Mouse (Mus musculus): ENCODE data around the gene Ptprb. TPM values are rescaled to one million over a fixed set of nuclear protein-coding genes. Genes with fewer than 3 reads are reported as not detected.

Ptprb gene
- polyA plus RNA-seq, 2 experiments: 2.3 to 3.4 TPM

DNA sequence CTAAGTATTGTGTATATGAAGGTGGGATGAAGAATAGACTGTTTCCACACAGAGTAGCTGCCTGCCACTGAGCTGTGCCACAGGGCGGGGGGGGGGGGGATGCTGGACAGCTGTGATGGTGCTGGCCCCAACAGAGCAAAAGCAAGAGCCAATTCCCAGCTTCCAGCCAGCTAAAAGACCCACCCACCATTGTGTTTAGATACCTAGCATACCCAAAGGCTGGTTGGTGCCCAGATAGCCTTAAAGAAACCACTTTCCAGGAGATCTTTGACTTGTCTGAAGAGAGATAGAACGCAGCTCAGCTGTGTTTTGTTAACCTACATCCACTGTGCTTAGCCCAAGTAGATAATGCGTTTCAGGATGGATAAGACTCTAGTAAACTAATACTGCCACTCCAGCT lies 3.2 kb upstream of the Ptprb start:
- H3K27me3 ChIP-seq (ENCODE audit: control insufficient read depth, insufficient read depth, low read length): no peaks in the 10 kb centered on the region
- WGBS: 81% methylated on average over 3 of the region's 3 CpGs
- no peak overlapping the region for H3K9ac ChIP-seq (ENCODE audit: low read depth, low read length, severe bottlenecking)
- no peaks in the 10 kb centered on the region for H3K9me3 ChIP-seq (ENCODE audit: control insufficient read depth, low read length)
- H3K4me1 ChIP-seq (ENCODE audit: control insufficient read depth, insufficient read depth, low read length): no peaks in the 10 kb centered on the region
- ATAC-seq (ENCODE audit: low FRiP score, low read depth) (no peak), DNase-seq (ENCODE audit: low spot score) (no peak)
- H3K4me2 ChIP-seq (replicated peaks; ENCODE audit: low read depth, low read length, severe bottlenecking): no peak overlapping the region
- no peak for TF ChIP-seq POLR2A (IDR thresholded peaks at IDR 0.05; ENCODE audit: borderline replicate concordance, extremely low read depth, insufficient read depth, insufficient read length)
- no peak overlapping the region for H3K4me3 ChIP-seq (replicated peaks; ENCODE audit: low read length)
- no peaks in the 10 kb centered on the region for H3K36me3 ChIP-seq (ENCODE audit: control insufficient read depth, insufficient read depth, low read length)
- H3K27ac ChIP-seq (replicated peaks; ENCODE audit: low read depth, low read length): no peak overlapping the region

DNA sequence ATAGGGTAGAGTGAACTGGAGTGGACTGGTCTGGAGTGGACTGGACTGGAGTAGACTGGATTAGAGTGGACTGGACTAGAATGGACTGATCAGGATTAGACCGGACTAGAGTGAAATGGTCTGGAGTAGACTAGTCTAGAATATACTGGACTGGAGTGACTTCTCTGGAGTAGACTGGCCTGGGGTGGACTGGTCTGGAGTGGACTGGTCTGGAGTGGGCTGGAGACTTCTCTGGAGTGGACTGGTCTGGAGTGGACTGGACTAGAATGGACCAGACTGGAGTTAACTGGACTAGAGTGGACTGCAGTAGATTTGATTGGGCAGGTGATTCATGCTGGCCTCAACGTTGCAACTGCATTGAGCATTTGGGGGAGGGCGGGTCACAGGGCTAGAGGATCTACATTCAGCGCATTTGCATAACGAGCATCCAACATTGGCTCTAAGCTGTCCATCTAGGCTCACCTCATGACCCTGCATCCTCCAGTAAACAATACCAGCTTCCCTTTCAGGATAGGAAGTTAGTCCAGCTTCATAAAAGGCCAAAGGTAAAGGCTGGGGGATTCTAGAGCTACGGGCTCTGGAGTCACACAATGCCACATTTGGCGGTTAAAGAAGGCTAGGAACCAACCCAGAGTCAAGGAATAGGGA lies 11.5 kb downstream of the Ptprb start:
- ATAC-seq (ENCODE audit: low FRiP score, low read depth) (no peak), DNase-seq (ENCODE audit: low spot score) (no peak)
- TF ChIP-seq POLR2A (IDR thresholded peaks at IDR 0.05; ENCODE audit: borderline replicate concordance, extremely low read depth, insufficient read depth, insufficient read length): no peak
- no peaks in the 10 kb centered on the region for H3K36me3 ChIP-seq (ENCODE audit: control insufficient read depth, insufficient read depth, low read length)
- no peaks in the 10 kb centered on the region for H3K4me1 ChIP-seq (ENCODE audit: control insufficient read depth, insufficient read depth, low read length)
- no peak overlapping the region for H3K4me2 ChIP-seq (replicated peaks; ENCODE audit: low read depth, low read length, severe bottlenecking)
- H3K27me3 ChIP-seq (ENCODE audit: control insufficient read depth, insufficient read depth, low read length): no peaks in the 10 kb centered on the region
- no peak overlapping the region for H3K27ac ChIP-seq (replicated peaks; ENCODE audit: low read depth, low read length)
- WGBS: 84% methylated on average over 7 of the region's 7 CpGs
- no peak overlapping the region for H3K4me3 ChIP-seq (replicated peaks; ENCODE audit: low read length)
- no peak overlapping the region for H3K9ac ChIP-seq (ENCODE audit: low read depth, low read length, severe bottlenecking)
- no peaks in the 10 kb centered on the region for H3K9me3 ChIP-seq (ENCODE audit: control insufficient read depth, low read length)

DNA sequence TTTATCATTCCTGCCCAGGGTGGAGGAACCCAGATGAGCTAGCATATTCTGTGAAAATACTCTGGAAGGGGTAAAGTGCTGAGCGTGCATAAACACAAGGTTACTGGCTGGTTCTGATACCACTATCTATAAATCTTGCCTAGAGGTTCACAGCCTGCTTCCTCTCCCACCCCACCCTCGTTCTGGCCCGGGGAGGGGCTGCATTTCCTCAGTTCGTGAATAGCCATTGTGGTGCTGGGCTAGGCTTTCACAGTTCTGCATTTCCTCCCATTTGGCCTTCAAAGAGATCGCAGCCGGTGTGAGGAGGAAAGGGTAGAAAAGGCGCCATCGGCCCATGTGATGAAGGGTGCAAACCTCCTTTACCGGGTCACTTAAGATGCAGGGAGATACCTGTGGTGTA lies 12.8 kb downstream of the Ptprb start:
- ATAC-seq (ENCODE audit: low FRiP score, low read depth): no peak
- H3K4me2 ChIP-seq (replicated peaks; ENCODE audit: low read depth, low read length, severe bottlenecking): no peak overlapping the region
- H3K4me1 ChIP-seq (ENCODE audit: control insufficient read depth, insufficient read depth, low read length): no peaks in the 10 kb centered on the region
- H3K4me3 ChIP-seq (replicated peaks; ENCODE audit: low read length): no peak overlapping the region
- no peaks in the 10 kb centered on the region for H3K9me3 ChIP-seq (ENCODE audit: control insufficient read depth, low read length)
- no peak overlapping the region for H3K9ac ChIP-seq (ENCODE audit: low read depth, low read length, severe bottlenecking)
- H3K27me3 ChIP-seq (ENCODE audit: control insufficient read depth, insufficient read depth, low read length): no peaks in the 10 kb centered on the region
- no peak for DNase-seq (ENCODE audit: low spot score)
- H3K27ac ChIP-seq (replicated peaks; ENCODE audit: low read depth, low read length): no peak overlapping the region
- no peaks in the 10 kb centered on the region for H3K36me3 ChIP-seq (ENCODE audit: control insufficient read depth, insufficient read depth, low read length)
- 32% methylated on average over 9 of the region's 9 CpGs for WGBS
- TF ChIP-seq POLR2A (IDR thresholded peaks at IDR 0.05; ENCODE audit: borderline replicate concordance, extremely low read depth, insufficient read depth, insufficient read length): no peak

DNA sequence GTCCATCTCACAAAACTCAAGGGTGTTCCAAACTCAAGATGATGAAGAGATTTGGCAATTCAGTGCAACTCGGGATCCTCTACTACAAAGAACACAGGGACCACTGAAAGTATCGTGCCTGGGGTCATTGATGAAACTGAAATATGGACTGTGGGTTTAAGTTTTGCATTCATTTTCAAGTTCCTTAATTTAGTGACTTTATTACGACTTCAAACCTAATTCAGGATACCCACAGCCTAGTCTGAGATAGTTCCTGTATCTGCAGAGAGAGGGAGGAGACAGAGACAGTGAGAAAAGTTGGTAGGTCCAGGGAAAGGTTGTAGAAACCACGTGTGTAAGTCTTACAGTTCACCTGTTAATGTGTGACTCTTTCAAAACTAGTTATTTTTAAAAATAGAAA lies 15.2 kb downstream of the Ptprb start:
- Histone ChIP-seq H3K4me3 (replicated peaks; ENCODE audit: low read length) (no peak overlapping the region), H3K9me3 (ENCODE audit: control insufficient read depth, low read length) (no peaks in the 10 kb centered on the region), H3K9ac (ENCODE audit: low read depth, low read length, severe bottlenecking) (no peak overlapping the region), H3K27me3 (ENCODE audit: control insufficient read depth, insufficient read depth, low read length) (no peaks in the 10 kb centered on the region), H3K36me3 (ENCODE audit: control insufficient read depth, insufficient read depth, low read length) (no peaks in the 10 kb centered on the region), H3K4me1 (ENCODE audit: control insufficient read depth, insufficient read depth, low read length) (no peaks in the 10 kb centered on the region), H3K4me2 (replicated peaks; ENCODE audit: low read depth, low read length, severe bottlenecking) (no peak overlapping the region), H3K27ac (replicated peaks; ENCODE audit: low read depth, low read length) (no peak overlapping the region)
- no peak for TF ChIP-seq POLR2A (IDR thresholded peaks at IDR 0.05; ENCODE audit: borderline replicate concordance, extremely low read depth, insufficient read depth, insufficient read length)
- ATAC-seq (ENCODE audit: low FRiP score, low read depth) (no peak), DNase-seq (ENCODE audit: low spot score) (no peak)
- WGBS: 79% methylated on average over 4 of the region's 4 CpGs

DNA sequence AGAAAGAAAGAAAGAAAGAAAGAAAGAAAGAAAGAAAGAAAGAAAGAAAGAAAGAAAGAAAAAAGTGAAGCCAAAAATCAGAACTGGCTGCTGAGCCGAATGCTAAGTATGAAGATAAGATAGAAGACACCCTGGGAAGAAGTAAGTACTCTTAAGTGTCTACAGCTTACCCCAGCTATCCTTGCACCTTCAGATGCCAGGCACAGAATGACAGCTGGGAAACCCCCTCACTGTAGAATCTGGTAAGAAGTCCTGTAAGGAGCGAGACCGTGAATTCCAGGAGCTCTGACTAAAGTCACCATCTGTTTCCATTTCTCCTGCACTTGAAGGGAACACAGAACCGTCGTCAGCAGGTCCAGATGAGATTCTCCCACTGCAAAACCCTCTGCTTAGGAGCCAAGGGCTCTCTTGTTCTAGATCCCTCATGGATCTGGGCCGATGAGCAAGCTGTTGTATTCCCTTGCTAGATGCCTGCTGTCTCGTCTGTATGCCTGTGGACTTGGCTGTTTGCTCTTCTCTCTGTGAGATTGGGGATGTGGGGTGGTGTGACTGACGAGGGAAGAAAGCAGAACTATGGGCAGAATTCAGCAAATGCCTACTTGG lies 15.9 kb downstream of the Ptprb start:
- H3K27ac ChIP-seq (replicated peaks; ENCODE audit: low read depth, low read length): no peak overlapping the region
- no peak overlapping the region for H3K9ac ChIP-seq (ENCODE audit: low read depth, low read length, severe bottlenecking)
- WGBS: 57% methylated on average over 8 of the region's 8 CpGs
- H3K27me3 ChIP-seq (ENCODE audit: control insufficient read depth, insufficient read depth, low read length): no peaks in the 10 kb centered on the region
- TF ChIP-seq POLR2A (IDR thresholded peaks at IDR 0.05; ENCODE audit: borderline replicate concordance, extremely low read depth, insufficient read depth, insufficient read length): no peak
- no peak for ATAC-seq (ENCODE audit: low FRiP score, low read depth)
- H3K36me3 ChIP-seq (ENCODE audit: control insufficient read depth, insufficient read depth, low read length): no peaks in the 10 kb centered on the region
- no peak overlapping the region for H3K4me2 ChIP-seq (replicated peaks; ENCODE audit: low read depth, low read length, severe bottlenecking)
- H3K4me1 ChIP-seq (ENCODE audit: control insufficient read depth, insufficient read depth, low read length): no peaks in the 10 kb centered on the region
- no peaks in the 10 kb centered on the region for H3K9me3 ChIP-seq (ENCODE audit: control insufficient read depth, low read length)
- H3K4me3 ChIP-seq (replicated peaks; ENCODE audit: low read length): no peak overlapping the region
- no peak for DNase-seq (ENCODE audit: low spot score)
